Mouse (Mus musculus) intestine, embryonic 15.5 days (tissue): ENCODE measurements at regions not wholly inside any gene's neighbourhood (a gene's known extent, or its start where the extent isn't known, plus 50 kb on each side); places are given as distances from the start of the nearest gene placed in this dataset.

Source experiments
- ATAC-seq: fragments of 200-750 bp; cut with Nextera tagmentation; 2 replicates; pipeline ENCODE4 v1.8.0; 2017; ENCODE audit warnings: moderate TSS enrichment, moderate library complexity
- H3K27ac ChIP-seq: fragments of 300-500 bp; sonication (generic); 2 replicates; pipeline ENCODE4 v1.5.1; 2015; ENCODE audit warnings: mild to moderate bottlenecking, inconsistent platforms
- H3K27me3 ChIP-seq: fragments of 300-500 bp; sonication (generic); replicated peaks from 2 replicates; pipeline ENCODE4 v1.6.1; 2015; ENCODE audit warnings: inconsistent platforms
- H3K36me3 ChIP-seq: fragments of 300-500 bp; sonication (generic); 2 replicates; pipeline ENCODE4 v1.6.1; 2015; ENCODE audit warnings: inconsistent platforms
- H3K4me1 ChIP-seq: fragments of 300-500 bp; sonication (generic); replicated peaks from 2 replicates; pipeline ENCODE4 v1.6.1; 2015; ENCODE audit warnings: inconsistent platforms
- H3K4me2 ChIP-seq: fragments of 300-500 bp; sonication (generic); replicated peaks from 2 replicates; pipeline ENCODE4 v1.6.1; 2015; ENCODE audit warnings: mild to moderate bottlenecking, inconsistent platforms
- H3K4me3 ChIP-seq: fragments of 300-500 bp; sonication (generic); replicated peaks from 2 replicates; pipeline ENCODE4 v1.5.1; 2015; ENCODE audit warnings: inconsistent platforms
- H3K9ac ChIP-seq: fragments of 300-500 bp; sonication (generic); 2 replicates; pipeline ENCODE4 v1.6.1; 2015; ENCODE audit warnings: inconsistent platforms
- H3K9me3 ChIP-seq: fragments of 300-500 bp; sonication (generic); 2 replicates; pipeline ENCODE4 v1.6.1; 2016; ENCODE audit warnings: inconsistent platforms
- WGBS: fragments of 180-500 bp; shearing (Covaris S2); methylation state at CpG from one replicate; pipeline ENCODE4 v1.1.7; 2015; 5-methylcytosine and 5-hydroxymethylcytosine counted together

DNA sequence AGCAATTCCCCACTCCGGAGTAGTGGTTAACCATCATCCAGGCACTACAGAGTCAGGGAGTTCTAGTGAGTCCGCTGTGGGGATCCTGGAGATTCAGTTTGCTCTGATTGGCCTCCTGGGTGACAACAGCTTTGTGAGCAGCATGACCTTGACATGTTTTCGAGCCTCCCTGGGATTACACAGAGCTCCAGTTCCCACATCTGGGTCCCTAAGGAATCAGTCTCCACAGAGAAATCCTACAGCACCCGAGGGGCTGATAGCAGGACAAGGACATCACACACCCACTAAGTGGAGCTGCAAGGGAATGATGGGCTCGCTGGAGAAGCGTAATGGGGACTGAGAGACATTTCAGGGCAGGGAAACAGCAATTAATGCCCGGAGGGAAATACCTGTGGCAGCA, 351.5 kb upstream of the Mgmt start:
- H3K4me1 ChIP-seq: peaks cover 1% of the 10 kb centered on the region; the same call in 1 of the 2 replicates
- H3K4me3 ChIP-seq: no peak overlapping the region
- no peak overlapping the region for H3K4me2 ChIP-seq
- no peak overlapping the region for H3K9ac ChIP-seq
- no peaks in the 10 kb centered on the region for H3K27me3 ChIP-seq
- 80% methylated on average over 7 of the region's 7 CpGs for WGBS
- no peaks in the 10 kb centered on the region for H3K9me3 ChIP-seq
- no peak overlapping the region for H3K27ac ChIP-seq
- no peaks in the 10 kb centered on the region for H3K36me3 ChIP-seq
- no peak for ATAC-seq

DNA sequence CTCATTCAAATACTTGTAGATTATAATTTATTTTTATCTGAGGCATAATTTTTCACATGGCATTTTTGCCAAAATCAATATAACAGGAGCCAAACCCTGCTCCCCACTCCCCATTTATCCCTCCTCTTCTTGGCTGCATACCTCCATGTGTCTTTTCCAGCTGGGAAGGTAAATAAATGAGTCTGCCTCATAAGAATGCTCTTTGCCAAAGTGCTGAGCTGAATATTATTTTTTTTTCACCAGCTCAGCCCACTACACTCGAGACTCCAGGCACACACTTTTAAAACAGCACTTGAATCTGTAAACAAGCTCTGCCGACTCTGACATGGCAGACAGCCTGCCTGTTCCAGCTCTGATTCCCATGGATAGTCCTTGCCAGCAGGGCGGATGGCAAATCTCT, 346.6 kb upstream of the Mgmt start:
- Histone ChIP-seq H3K36me3 (no peaks in the 10 kb centered on the region), H3K9ac (no peak overlapping the region)

DNA sequence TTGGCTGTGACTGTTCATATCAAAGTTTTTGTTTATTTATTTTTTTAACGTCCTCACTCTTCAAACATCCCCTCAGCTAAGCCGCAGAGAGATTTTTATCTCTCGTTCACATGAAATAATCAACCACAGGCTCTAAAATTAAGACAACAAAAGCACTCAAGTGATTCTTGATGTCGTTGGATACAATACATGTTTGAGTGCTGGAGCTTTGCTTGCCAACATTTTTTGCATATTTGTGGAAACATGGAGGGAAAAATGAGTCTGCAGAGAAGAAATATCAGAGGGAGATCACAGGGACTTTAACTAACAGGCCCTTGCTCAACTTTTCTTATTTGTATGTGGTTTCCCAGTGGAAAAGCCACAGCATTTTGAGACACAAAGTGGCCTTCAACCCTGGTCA, 338.0 kb upstream of the Mgmt start:
- Histone ChIP-seq H3K9ac (no peak overlapping the region), H3K36me3 (no peaks in the 10 kb centered on the region), H3K27ac (no peak overlapping the region), H3K4me1 (no peaks in the 10 kb centered on the region), H3K4me2 (no peak overlapping the region), H3K9me3 (no peaks in the 10 kb centered on the region), H3K27me3 (no peaks in the 10 kb centered on the region), H3K4me3 (no peak overlapping the region)
- no peak for ATAC-seq
- 28% methylated on average over 4 of the region's 4 CpGs for WGBS

More for the DNA sequence above, 346.6 kb upstream of the Mgmt start:
- Histone ChIP-seq H3K27ac (no peak overlapping the region), H3K9me3 (no peaks in the 10 kb centered on the region), H3K27me3 (no peaks in the 10 kb centered on the region), H3K4me2 (no peak overlapping the region), H3K4me3 (no peak overlapping the region), H3K4me1 (peaks cover 3% of the 10 kb centered on the region; the same call in 1 of the 2 replicates)
- 41% methylated on average over 3 of the region's 3 CpGs for WGBS
- ATAC-seq: no peak

DNA sequence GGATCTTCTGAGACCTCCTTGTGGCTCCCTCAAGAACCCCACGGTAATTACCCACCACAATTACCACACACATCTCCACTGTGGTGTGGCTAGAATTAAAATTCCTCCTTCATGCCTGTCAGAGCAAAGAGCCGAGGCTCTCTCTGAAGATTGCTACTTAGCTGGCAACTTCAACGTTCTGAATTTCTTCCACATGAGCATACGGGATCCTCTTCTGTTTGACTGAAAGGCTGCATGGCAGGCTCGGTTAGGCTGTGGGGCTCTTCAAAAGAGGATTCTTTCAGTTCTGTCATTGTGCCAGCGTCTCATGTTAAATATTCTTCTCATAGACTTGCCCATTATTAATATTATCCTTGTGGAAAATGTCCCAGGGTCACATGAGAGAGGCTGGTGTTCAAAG, 334.9 kb upstream of the Mgmt start:
- H3K4me3 ChIP-seq: no peak overlapping the region
- no peak for ATAC-seq

DNA sequence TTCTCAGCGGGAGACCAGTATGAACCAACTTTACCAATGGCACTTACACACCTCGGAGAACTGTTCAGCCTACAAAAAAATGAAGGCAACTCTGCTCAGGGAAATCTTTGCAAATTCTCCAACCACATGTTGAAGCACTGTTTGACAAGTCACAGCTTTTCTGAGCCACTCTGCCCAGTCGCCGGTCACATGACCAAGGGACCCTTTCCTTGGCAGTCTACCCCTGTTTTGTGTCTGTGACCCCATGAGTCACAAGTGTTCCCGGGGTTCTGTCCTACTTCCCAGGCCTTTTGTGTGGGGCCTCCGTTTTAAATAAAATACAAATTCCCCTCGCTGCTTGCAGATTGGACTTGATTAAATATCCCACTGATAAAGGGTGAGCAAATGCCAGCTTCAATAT, 323.5 kb upstream of the Mgmt start:
- Histone ChIP-seq H3K4me2 (no peak overlapping the region), H3K9me3 (no peaks in the 10 kb centered on the region), H3K36me3 (no peaks in the 10 kb centered on the region), H3K4me1 (no peaks in the 10 kb centered on the region), H3K27me3 (no peaks in the 10 kb centered on the region), H3K9ac (no peak overlapping the region), H3K4me3 (no peak overlapping the region), H3K27ac (no peak overlapping the region)
- no peak for ATAC-seq
- 65% methylated on average over 7 of the region's 7 CpGs for WGBS

More for the DNA sequence above, 334.9 kb upstream of the Mgmt start:
- no peaks in the 10 kb centered on the region for H3K27me3 ChIP-seq
- no peaks in the 10 kb centered on the region for H3K9me3 ChIP-seq
- H3K4me1 ChIP-seq: no peaks in the 10 kb centered on the region
- H3K27ac ChIP-seq: no peak overlapping the region
- H3K4me2 ChIP-seq: no peak overlapping the region
- H3K9ac ChIP-seq: no peak overlapping the region
- H3K36me3 ChIP-seq: no peaks in the 10 kb centered on the region
- 86% methylated on average over 6 of the region's 6 CpGs for WGBS

DNA sequence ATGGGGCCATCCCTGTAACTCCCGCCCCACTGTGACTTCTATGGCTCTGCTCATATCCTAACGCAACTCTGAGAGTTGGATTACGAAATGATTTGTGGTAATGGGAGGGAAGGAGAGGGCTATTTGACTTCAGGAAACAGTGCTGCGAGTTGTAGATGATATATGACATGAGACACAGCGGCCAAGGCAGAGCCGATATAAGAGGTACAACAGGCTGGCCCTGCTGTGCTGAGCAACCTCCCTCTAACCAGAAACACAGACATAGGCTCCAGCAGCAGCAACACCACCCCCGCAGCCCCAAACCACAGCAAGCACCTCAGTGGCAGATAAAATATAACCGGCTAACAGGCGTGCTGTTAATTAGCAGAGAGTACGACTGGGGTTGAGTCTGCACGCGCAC, 312.5 kb upstream of the Mgmt start:
- Histone ChIP-seq H3K4me1 (no peaks in the 10 kb centered on the region), H3K9me3 (no peaks in the 10 kb centered on the region), H3K9ac (no peak overlapping the region), H3K27me3 (peaks cover 16% of the 10 kb centered on the region), H3K36me3 (no peaks in the 10 kb centered on the region), H3K27ac (no peak overlapping the region), H3K4me3 (no peak overlapping the region), H3K4me2 (no peak overlapping the region)
- no peak for ATAC-seq
- 45% methylated on average over 12 of the region's 12 CpGs for WGBS

DNA sequence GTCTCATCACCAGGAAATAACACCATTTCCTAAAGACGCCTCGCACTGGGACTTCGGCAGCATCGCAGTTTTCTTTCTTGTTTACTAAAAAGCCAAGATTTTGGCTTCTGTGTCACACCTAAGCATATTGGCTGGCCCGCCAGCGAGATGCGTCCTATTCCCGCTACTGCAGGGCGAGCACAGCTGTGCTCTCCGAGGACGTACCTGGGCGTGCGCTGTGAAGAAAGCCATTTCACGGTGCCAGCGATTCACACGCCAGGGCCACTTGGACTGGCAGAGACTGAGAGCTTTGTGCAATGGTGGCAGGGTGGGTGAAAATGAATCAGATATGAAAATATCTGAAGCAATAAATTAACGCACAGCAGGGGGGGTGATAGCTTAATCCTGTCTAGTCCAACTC, 310.1 kb upstream of the Mgmt start:
- WGBS: 59% methylated on average over 17 of the region's 17 CpGs
- Histone ChIP-seq H3K9ac (no peak overlapping the region), H3K36me3 (no peaks in the 10 kb centered on the region), H3K9me3 (no peaks in the 10 kb centered on the region), H3K4me3 (no peak overlapping the region), H3K27me3 (peaks cover 16% of the 10 kb centered on the region), H3K4me2 (no peak overlapping the region), H3K4me1 (no peaks in the 10 kb centered on the region), H3K27ac (no peak overlapping the region)
- ATAC-seq: no peak

DNA sequence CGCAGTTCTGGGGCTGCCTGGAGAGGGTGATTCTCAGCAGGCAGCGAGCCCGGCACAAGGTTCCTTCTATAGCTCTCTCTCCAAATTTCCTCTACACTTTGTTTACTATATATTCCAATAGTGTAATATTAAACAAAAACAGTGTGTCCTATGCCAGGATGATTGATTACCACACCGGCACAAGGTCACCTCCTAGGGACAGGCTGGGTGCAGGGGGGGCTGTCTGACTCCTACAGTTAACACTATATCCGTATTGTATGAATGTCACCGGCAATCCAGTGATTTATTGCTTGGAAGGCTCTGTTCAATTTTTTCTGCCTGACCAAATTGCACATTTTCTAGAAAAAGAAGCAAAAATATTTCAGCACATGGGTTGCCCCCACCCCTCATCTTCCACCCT, 305.9 kb upstream of the Mgmt start:
- ATAC-seq: no peak

DNA sequence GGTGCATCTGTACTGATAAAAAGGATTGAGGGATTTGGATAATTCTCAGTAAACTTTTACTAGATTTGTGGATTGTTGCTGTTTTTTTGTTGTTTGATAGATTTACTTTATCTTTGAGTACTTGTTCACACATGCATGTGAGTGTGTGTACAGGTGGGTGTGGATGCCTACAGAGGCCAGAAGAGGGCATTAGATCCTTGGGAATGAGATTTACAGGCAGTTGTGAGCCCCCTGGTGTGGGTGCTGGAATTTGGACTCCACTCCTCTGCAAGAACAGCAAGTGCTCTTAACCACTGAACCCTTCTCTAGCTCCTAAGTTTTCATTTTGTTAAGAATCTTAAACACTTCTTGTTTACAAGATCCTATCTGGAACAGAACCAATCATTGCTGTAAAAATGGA, 303.5 kb upstream of the Mgmt start:
- Histone ChIP-seq H3K4me2 (no peak overlapping the region), H3K36me3 (no peaks in the 10 kb centered on the region), H3K4me1 (no peaks in the 10 kb centered on the region), H3K27ac (no peak overlapping the region), H3K27me3 (no peaks in the 10 kb centered on the region), H3K4me3 (no peak overlapping the region), H3K9ac (no peak overlapping the region), H3K9me3 (no peaks in the 10 kb centered on the region)
- ATAC-seq: no peak

More for the DNA sequence above, 305.9 kb upstream of the Mgmt start:
- Histone ChIP-seq H3K4me2 (no peak overlapping the region), H3K9me3 (no peaks in the 10 kb centered on the region), H3K4me1 (no peaks in the 10 kb centered on the region), H3K4me3 (no peak overlapping the region), H3K36me3 (no peaks in the 10 kb centered on the region), H3K27me3 (peaks cover 10% of the 10 kb centered on the region), H3K27ac (no peak overlapping the region), H3K9ac (no peak overlapping the region)
- 60% methylated on average over 6 of the region's 6 CpGs for WGBS

DNA sequence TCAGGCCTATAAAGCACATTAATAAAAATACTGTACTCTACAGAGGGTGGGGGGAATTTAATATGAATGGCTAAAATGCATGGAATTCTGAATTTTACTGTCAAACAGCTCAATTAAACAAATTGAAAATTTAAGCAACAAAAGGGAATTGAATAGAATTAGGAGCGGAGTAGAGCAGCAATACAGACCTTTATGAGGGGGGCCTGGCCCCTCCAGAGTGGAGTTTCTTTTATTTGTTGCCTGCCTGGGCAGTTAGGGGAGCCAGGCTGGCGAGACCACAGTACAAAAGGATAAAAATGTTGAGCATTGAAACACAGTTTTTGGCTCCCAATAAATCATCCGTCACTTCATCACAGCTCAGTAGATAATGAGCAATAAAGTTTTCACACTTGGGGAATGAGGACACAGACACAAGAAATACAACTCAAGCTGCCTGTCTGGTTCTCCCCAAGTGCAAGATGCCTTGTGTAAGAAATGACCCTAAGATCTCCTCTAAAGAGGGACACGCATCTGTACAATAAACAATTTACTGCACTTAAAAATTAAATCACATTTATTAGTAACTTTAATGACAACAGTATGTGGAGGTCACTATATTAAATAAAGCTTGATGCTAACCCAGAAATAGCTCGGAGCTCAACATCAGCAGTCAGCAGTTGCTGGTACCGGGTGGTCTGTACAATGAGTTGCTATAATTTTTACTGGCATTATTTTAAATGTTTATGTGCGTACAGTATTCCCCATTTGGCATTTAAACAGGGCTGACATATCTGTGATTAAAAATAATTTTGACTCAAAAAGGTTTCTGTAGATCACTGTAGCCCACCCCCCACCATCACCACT, 286.9 kb upstream of the Mgmt start:
- Histone ChIP-seq H3K9me3 (no peaks in the 10 kb centered on the region), H3K36me3 (no peaks in the 10 kb centered on the region), H3K4me2 (no peak overlapping the region), H3K4me1 (no peaks in the 10 kb centered on the region), H3K27me3 (no peaks in the 10 kb centered on the region), H3K4me3 (no peak overlapping the region), H3K9ac (no peak overlapping the region), H3K27ac (no peak overlapping the region)
- no peak for ATAC-seq
- WGBS: 55% methylated on average over 7 of the region's 7 CpGs

DNA sequence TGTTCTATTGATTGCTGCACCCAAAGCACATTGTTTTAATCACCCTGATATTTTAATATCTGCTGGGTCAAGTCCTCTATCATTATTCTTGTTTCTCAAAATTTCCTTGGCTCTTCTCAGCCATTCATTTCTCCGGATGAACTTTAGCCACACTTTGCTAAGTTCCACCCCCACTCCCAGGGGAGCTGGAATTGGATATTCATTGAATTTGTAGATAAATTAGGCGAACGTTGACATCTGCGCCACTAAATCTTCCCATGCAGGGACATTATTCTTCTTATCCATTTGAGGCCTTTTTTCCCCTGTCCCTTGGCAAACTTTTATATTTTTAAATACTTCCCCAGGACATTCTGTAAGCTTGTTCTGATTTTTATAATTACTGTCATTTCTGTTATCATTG, 280.9 kb upstream of the Mgmt start:
- 81% methylated on average over 4 of the region's 4 CpGs for WGBS
- no peak for ATAC-seq
- no peak overlapping the region for H3K4me2 ChIP-seq
- H3K9me3 ChIP-seq: no peaks in the 10 kb centered on the region
- no peaks in the 10 kb centered on the region for H3K4me1 ChIP-seq
- H3K9ac ChIP-seq: no peak overlapping the region
- H3K27ac ChIP-seq: no peak overlapping the region
- no peaks in the 10 kb centered on the region for H3K27me3 ChIP-seq
- no peak overlapping the region for H3K4me3 ChIP-seq
- H3K36me3 ChIP-seq: no peaks in the 10 kb centered on the region

DNA sequence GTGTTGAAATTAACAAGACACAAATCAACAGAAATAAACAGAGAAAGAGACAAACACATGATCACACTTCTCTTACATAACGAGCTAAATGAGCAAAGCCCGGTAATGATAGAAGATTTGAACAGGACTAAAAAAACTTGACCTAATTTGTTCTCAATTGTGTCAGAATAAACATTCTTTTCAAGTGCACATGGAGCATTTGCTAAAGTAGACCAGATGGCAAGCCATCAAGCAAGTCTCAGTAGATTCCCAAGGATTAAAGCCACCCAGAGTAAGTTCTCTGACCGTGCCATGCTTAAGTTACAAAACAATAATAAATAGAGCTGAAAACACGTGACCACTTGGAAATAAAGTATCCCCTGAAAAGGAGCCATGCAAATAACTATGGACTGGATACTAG, 269.9 kb upstream of the Mgmt start:
- 69% methylated on average over 4 of the region's 4 CpGs for WGBS
- no peak overlapping the region for H3K27ac ChIP-seq
- no peak overlapping the region for H3K9ac ChIP-seq
- no peaks in the 10 kb centered on the region for H3K27me3 ChIP-seq
- ATAC-seq: no peak
- no peaks in the 10 kb centered on the region for H3K9me3 ChIP-seq
- H3K4me3 ChIP-seq: no peak overlapping the region
- H3K4me2 ChIP-seq: no peak overlapping the region
- H3K4me1 ChIP-seq: no peaks in the 10 kb centered on the region
- H3K36me3 ChIP-seq: no peaks in the 10 kb centered on the region

DNA sequence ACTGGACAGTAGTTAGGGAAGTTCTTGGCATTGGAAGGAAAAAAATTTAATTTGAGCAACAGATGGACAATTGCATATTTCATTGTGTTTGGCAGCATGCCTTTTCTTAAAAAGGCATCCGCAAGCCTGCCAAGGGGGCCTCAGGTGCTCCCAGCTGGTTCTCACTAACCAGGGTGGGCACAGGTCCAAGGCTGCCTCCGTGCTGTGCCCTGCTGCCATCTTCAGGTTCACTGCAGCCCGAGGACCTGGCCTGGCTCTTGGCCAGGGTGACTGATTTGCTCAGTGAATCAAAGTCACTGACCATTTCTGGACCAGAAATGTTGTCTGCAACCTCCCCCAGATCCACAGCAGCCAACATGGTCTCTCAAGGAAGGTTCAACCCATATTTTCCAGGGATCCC, 263.3 kb upstream of the Mgmt start:
- Histone ChIP-seq H3K27me3 (no peaks in the 10 kb centered on the region), H3K36me3 (no peaks in the 10 kb centered on the region), H3K27ac (no peak overlapping the region), H3K4me3 (no peak overlapping the region), H3K9ac (no peak overlapping the region), H3K4me1 (no peaks in the 10 kb centered on the region), H3K4me2 (no peak overlapping the region), H3K9me3 (no peaks in the 10 kb centered on the region)
- ATAC-seq: no peak
- 50% methylated on average over 3 of the region's 3 CpGs for WGBS
